Mouse (Mus musculus) lung, adult 18-20 months (tissue): ENCODE measurements around the gene Olfr1347.
"Not testable (repeated sequence)": the region's sequence is repeated elsewhere in the genome, so short reads cannot be mapped to it uniquely, and the experiment has no call there.

Source experiments
- DNase-seq, 2 experiments: peaks; one replicate each; pipeline ENCODE4 v3.0.0; 2022; ENCODE audit warnings: mixed read lengths in 2 of 2

Gene Olfr1347

GRCm38 (mm10) chr7:6499655-6500054 lies at the start of gene Olfr1347:
Olfr1347 (minus strand) TSS chr7:6499755.
- DNase-seq, result no peak

- DNase-seq, result no peak
Observed at GRCm38 (mm10) chr7:6526141-6526540, 26.6 kb upstream of the Olfr1347 start.

GRCm38 (mm10) chr7:6525001-6525400 lies 25.4 kb upstream of the Olfr1347 start:
- DNase-seq, result no peak

GRCm38 (mm10) chr7:6522850-6523249 lies 23.3 kb upstream of the Olfr1347 start, which contains the start of gene Olfr1349:
Olfr1349 (minus strand) TSS chr7:6522950.
- DNase-seq, result no peak

GRCm38 (mm10) chr7:6521666-6522065 lies 22.1 kb upstream of the Olfr1347 start:
- no peak for DNase-seq

- DNase-seq, result no peak
Observed at GRCm38 (mm10) chr7:6508648-6509047, 9.1 kb upstream of the Olfr1347 start, which contains the start of gene Olfr1348. Olfr1348 (minus strand) TSS chr7:6508748.

- DNase-seq, result no peak
Observed at GRCm38 (mm10) chr7:6486841-6487240, 12.7 kb downstream of the Olfr1347 start, which contains the start of gene Olfr5. Olfr5 (minus strand) TSS chr7:6486941.

GRCm38 (mm10) chr7:6477633-6478032 lies 21.9 kb downstream of the Olfr1347 start:
- not testable (repeated sequence) for DNase-seq

- DNase-seq, result no peak
Observed at GRCm38 (mm10) chr7:6466951-6467350, 32.6 kb downstream of the Olfr1347 start, which contains the start of gene Olfr1346. Olfr1346 (plus strand) TSS chr7:6467101.

GRCm38 (mm10) chr7:6456399-6456798 lies 43.2 kb downstream of the Olfr1347 start:
- DNase-seq, result no peak

- DNase-seq, result no peak
Observed at GRCm38 (mm10) chr7:6455868-6456267, 43.7 kb downstream of the Olfr1347 start, which contains the start of gene Olfr1336. Olfr1336 (plus strand) TSS chr7:6456168.

- no peak for DNase-seq
Observed at GRCm38 (mm10) chr7:6447771-6448170, 51.8 kb downstream of the Olfr1347 start.

- no peak for DNase-seq
Observed at GRCm38 (mm10) chr7:6441173-6441572, 58.4 kb downstream of the Olfr1347 start.

- no peak for DNase-seq
Observed at GRCm38 (mm10) chr7:6438388-6438787, 61.2 kb downstream of the Olfr1347 start, which contains the start of gene Olfr1344. Olfr1344 (plus strand) TSS chr7:6438688.
